Mouse (Mus musculus) fat pad, adult 2 months (tissue): ENCODE data around the gene Dlg2.

ENCODE experiments used
- DNase-seq: peaks from one replicate; pipeline ENCODE4 v3.0.0-alpha.2; 2011; ENCODE audit warnings: low read depth, low spot score; ENCODE audit errors: extremely low read depth

Dlg2 gene

GRCm38 (mm10) chr7:91089211-91089930 lies 612.9 kb downstream of the Dlg2 start:
- DNase-seq, result no peak

GRCm38 (mm10) chr7:91090317-91090829 lies 613.9 kb downstream of the Dlg2 start:
- no peak for DNase-seq

GRCm38 (mm10) chr7:91090830-91091683 lies 614.6 kb downstream of the Dlg2 start:
- DNase-seq, result no peak

- DNase-seq, result no peak
Measured at GRCm38 (mm10) chr7:91096467-91096866, 620.0 kb downstream of the Dlg2 start.

GRCm38 (mm10) chr7:91098521-91098920 lies 622.0 kb downstream of the Dlg2 start:
- no peak for DNase-seq

- DNase-seq, result no peak
Measured at GRCm38 (mm10) chr7:91109575-91109974, 633.1 kb downstream of the Dlg2 start.

GRCm38 (mm10) chr7:91132128-91132527 lies 655.7 kb downstream of the Dlg2 start:
- DNase-seq, result no peak

GRCm38 (mm10) chr7:91154096-91154495 lies 677.6 kb downstream of the Dlg2 start:
- DNase-seq, result no peak

- DNase-seq, result no peak
Measured at GRCm38 (mm10) chr7:91159144-91159543, 682.7 kb downstream of the Dlg2 start.

- DNase-seq, result no peak
Measured at GRCm38 (mm10) chr7:91161643-91162175, 685.2 kb downstream of the Dlg2 start.

GRCm38 (mm10) chr7:91173560-91173959 lies 697.1 kb downstream of the Dlg2 start:
- DNase-seq, result no peak

GRCm38 (mm10) chr7:91188211-91188610 lies 711.7 kb downstream of the Dlg2 start:
- DNase-seq, result no peak

GRCm38 (mm10) chr7:91199372-91199771 lies 722.9 kb downstream of the Dlg2 start:
- DNase-seq, result no peak

GRCm38 (mm10) chr7:91208083-91208852 lies 731.8 kb downstream of the Dlg2 start:
- no peak for DNase-seq

GRCm38 (mm10) chr7:91208973-91209372 lies 732.5 kb downstream of the Dlg2 start:
- no peak for DNase-seq

- DNase-seq, result no peak
Measured at GRCm38 (mm10) chr7:91212236-91212635, 735.8 kb downstream of the Dlg2 start.

- DNase-seq, result no peak
Measured at GRCm38 (mm10) chr7:91214921-91215320, 738.4 kb downstream of the Dlg2 start.

- DNase-seq, result no peak
Measured at GRCm38 (mm10) chr7:91218321-91218987, 742.0 kb downstream of the Dlg2 start.

GRCm38 (mm10) chr7:91226442-91226841 lies 750.0 kb downstream of the Dlg2 start:
- DNase-seq, result no peak

- no peak for DNase-seq
Measured at GRCm38 (mm10) chr7:91241718-91242117, 765.2 kb downstream of the Dlg2 start.
